Mouse (Mus musculus): Measurements from ENCODE around the gene Chd6. TPM values are rescaled to one million over a fixed set of nuclear protein-coding genes. Genes with fewer than 3 reads are reported as not detected.

Gene Chd6
- polyA plus RNA-seq, 1 experiment from 2014 or later = 32.4 TPM

DNA sequence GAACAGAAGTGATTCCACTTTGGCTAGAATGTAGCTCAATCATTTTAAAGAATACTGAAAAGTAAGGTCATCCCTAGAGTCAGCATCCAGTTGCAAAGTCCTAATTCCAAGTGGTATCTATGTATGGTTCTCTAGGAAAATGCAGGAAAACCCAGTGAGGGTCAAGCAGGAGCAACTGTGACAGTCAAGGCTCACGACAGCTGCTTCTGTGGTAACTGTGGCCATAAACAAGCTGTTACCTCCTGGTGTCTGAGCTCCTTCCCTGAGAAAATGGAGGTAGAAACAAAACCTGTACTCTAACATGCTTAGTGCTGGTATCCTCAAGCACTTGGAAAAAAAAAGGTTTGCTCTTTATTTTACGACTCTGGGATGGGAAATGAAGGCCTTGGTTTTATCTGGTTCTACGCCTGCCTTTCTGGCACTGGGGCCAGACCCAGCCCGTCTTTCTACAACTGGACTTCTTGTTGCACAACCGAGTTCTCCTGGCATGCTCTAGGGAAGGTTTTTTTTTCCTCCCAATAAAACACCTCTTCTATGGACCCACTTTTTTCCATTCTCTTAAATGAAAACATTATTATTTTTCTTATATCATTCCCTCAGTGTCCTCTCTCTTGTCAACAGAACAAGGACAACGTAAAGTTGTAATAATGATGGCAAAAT lies 18.0 kb downstream of the Chd6 start:
- Histone ChIP-seq H3K9ac (ENCODE audit: low read length) (no peak overlapping the region), H3K4me3 (ENCODE audit: low read depth, low read length) (no peak overlapping the region)
- WGBS = 95% methylated on average over 6 of the region's 6 CpGs

DNA sequence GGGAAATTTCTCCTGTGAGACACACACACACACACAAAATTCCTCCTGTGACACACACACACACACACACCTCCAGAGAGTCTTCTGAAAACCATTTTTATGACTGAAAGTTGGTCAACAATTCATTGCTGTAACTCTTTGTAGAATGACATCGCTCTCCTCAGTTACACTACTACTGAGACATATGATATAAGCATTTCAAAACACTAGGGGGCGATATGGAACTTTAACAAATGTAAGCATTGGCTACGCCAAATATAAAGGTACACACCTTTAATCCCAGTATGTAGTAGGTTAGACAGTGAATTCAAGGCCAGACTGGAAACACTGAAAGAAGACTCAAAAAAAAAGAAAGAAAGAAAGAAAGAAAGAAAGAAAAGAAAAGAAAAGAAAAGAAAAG lies 18.7 kb downstream of the Chd6 start:
- no peak overlapping the region for H3K9ac ChIP-seq (ENCODE audit: low read length)
- H3K9me3 ChIP-seq (ENCODE audit: control insufficient read depth, low read length) = no peaks in the 10 kb centered on the region
- ATAC-seq (ENCODE audit: insufficient read depth, low FRiP score, low TSS enrichment) (no peak), DNase-seq (ENCODE audit: low spot score) (no peak)
- no peaks in the 10 kb centered on the region for H3K27me3 ChIP-seq (ENCODE audit: control insufficient read depth, insufficient read depth, low read length)
- H3K4me2 ChIP-seq (ENCODE audit: low read depth) = no peak overlapping the region
- no peaks in the 10 kb centered on the region for H3K36me3 ChIP-seq (ENCODE audit: control insufficient read depth, insufficient read depth, low read length)
- 74% methylated on average over 3 of the region's 3 CpGs for WGBS
- H3K4me3 ChIP-seq (ENCODE audit: low read depth, low read length) = no peak overlapping the region
- H3K27ac ChIP-seq (ENCODE audit: low read depth, low read length) = no peak overlapping the region
- H3K4me1 ChIP-seq (ENCODE audit: control insufficient read depth, insufficient read depth, low read length) = no peaks in the 10 kb centered on the region

More for the DNA sequence above, 18.0 kb downstream of the Chd6 start:
- Histone ChIP-seq H3K27ac (ENCODE audit: low read depth, low read length) (no peak overlapping the region), H3K9me3 (ENCODE audit: control insufficient read depth, low read length) (no peaks in the 10 kb centered on the region), H3K4me1 (ENCODE audit: control insufficient read depth, insufficient read depth, low read length) (no peaks in the 10 kb centered on the region), H3K4me2 (ENCODE audit: low read depth) (no peak overlapping the region), H3K36me3 (ENCODE audit: control insufficient read depth, insufficient read depth, low read length) (no peaks in the 10 kb centered on the region), H3K27me3 (ENCODE audit: control insufficient read depth, insufficient read depth, low read length) (no peaks in the 10 kb centered on the region)
- ATAC-seq (ENCODE audit: insufficient read depth, low FRiP score, low TSS enrichment) = no peak
- no peak for DNase-seq (ENCODE audit: low spot score)

DNA sequence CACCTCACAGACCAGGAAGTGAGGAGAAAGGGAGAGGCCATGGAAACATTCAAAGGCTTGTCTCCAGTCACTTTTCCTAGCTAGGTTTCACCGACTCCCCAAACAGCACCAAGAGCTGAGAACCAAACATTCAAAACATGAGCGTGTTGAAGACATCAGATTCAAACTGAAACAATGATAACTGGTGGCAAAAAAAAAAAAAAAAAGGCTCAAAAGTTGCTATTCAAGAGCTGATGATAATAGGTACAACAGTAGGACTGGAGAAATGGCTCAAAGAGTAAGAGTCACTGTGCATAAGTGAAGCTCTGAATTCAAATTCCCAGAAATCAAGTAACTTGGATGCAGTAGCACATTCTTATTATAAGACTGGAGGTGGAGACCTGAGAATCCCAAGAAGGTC lies 30.3 kb downstream of the Chd6 start:
- no peak for DNase-seq (ENCODE audit: low spot score)
- Histone ChIP-seq H3K4me1 (ENCODE audit: control insufficient read depth, insufficient read depth, low read length) (no peaks in the 10 kb centered on the region), H3K4me2 (ENCODE audit: low read depth) (no peak overlapping the region), H3K9me3 (ENCODE audit: control insufficient read depth, low read length) (no peaks in the 10 kb centered on the region), H3K27ac (ENCODE audit: low read depth, low read length) (no peak overlapping the region), H3K27me3 (ENCODE audit: control insufficient read depth, insufficient read depth, low read length) (no peaks in the 10 kb centered on the region), H3K9ac (ENCODE audit: low read length) (no peak overlapping the region), H3K36me3 (ENCODE audit: control insufficient read depth, insufficient read depth, low read length) (no peaks in the 10 kb centered on the region), H3K4me3 (ENCODE audit: low read depth, low read length) (no peak overlapping the region)
- ATAC-seq (ENCODE audit: insufficient read depth, low FRiP score, low TSS enrichment) = no peak
- 92% methylated on average over 2 of the region's 2 CpGs for WGBS

DNA sequence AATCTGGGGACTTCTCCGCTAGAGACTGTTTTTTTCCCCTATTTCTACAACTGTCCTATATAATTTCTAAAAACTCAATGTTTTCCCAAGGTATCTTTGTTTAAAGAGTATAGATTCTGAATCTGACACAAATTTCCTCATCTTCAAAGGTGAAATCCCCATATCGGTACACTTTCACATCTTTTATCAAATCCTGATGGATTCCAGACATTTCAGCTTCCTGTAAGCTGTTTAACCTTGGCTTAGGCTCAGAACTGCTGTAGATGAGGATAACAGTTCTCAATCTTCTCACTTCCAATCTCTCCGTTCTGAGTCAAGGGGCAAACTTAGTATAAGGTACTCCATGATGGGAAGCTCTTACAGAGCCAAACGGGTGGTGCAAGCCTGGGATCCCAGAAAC lies 32.6 kb downstream of the Chd6 start:
- Histone ChIP-seq H3K9me3 (ENCODE audit: control insufficient read depth, low read length) (no peaks in the 10 kb centered on the region), H3K4me1 (ENCODE audit: control insufficient read depth, insufficient read depth, low read length) (no peaks in the 10 kb centered on the region), H3K9ac (ENCODE audit: low read length) (no peak overlapping the region), H3K4me3 (ENCODE audit: low read depth, low read length) (no peak overlapping the region), H3K27ac (ENCODE audit: low read depth, low read length) (no peak overlapping the region), H3K27me3 (ENCODE audit: control insufficient read depth, insufficient read depth, low read length) (no peaks in the 10 kb centered on the region), H3K4me2 (ENCODE audit: low read depth) (no peak overlapping the region), H3K36me3 (ENCODE audit: control insufficient read depth, insufficient read depth, low read length) (no peaks in the 10 kb centered on the region)
- DNase-seq (ENCODE audit: low spot score) (no peak), ATAC-seq (ENCODE audit: insufficient read depth, low FRiP score, low TSS enrichment) (no peak)
- 90% methylated on average over 4 of the region's 4 CpGs for WGBS

DNA sequence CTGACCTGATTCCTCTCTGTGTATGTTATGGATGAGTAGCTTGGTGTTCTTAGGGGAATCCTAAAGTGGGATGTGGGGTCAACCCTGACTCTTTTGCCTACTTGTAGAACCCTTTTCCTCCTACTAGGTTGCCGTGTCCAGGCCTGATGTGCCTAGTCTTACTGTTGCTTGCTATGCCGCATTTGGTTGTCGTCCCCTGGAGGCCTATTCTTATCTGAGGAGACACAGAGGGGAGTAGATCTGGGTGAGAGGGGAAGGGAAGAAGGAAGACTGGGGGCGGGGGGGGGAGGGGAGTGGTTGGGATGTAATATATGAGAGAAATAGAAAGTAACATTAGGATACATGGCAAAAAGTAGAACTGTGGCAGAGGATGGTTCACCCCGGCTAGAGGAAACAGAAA lies 33.3 kb downstream of the Chd6 start:
- no peaks in the 10 kb centered on the region for H3K27me3 ChIP-seq (ENCODE audit: control insufficient read depth, insufficient read depth, low read length)
- H3K4me1 ChIP-seq (ENCODE audit: control insufficient read depth, insufficient read depth, low read length) = no peaks in the 10 kb centered on the region
- H3K4me2 ChIP-seq (ENCODE audit: low read depth) = no peak overlapping the region
- H3K9me3 ChIP-seq (ENCODE audit: control insufficient read depth, low read length) = no peaks in the 10 kb centered on the region
- no peak overlapping the region for H3K9ac ChIP-seq (ENCODE audit: low read length)
- ATAC-seq (ENCODE audit: insufficient read depth, low FRiP score, low TSS enrichment) = no peak
- WGBS = 93% methylated on average over 5 of the region's 5 CpGs
- DNase-seq (ENCODE audit: low spot score) = no peak
- H3K4me3 ChIP-seq (ENCODE audit: low read depth, low read length) = no peak overlapping the region
- no peaks in the 10 kb centered on the region for H3K36me3 ChIP-seq (ENCODE audit: control insufficient read depth, insufficient read depth, low read length)
- H3K27ac ChIP-seq (ENCODE audit: low read depth, low read length) = no peak overlapping the region

DNA sequence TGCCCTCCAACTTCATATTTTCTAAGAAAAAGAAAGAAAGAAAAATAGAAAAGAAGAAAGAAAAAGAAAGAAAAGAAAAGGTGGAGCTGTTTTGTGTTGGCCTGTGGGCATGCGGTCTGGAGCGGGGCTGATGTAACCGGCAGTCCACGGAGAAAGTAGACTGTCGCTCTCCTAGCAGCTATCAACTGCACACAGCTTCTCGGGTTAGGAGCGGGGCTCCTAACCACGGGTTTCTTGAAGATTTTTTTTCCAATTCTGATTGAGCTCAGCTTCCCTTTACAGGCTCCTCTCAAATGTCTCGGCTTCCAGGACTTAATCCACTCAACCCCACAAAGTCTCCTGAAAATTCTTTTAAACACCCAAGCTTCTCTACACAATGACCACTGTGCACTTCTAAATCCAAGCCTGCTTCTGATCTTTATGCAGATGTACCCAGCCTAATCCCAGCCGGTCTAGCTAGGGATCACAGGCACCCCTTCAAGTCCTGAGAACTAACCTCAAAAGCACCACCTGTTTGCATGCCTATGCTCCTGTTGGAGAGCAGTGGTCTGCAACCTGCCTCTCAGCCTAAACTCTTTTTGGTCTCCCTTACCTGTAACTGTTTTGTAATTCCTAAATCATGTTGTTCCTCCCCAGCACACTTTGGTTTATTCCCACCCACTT lies 42.6 kb downstream of the Chd6 start:
- H3K36me3 ChIP-seq (ENCODE audit: control insufficient read depth, insufficient read depth, low read length) = no peaks in the 10 kb centered on the region
- ATAC-seq (ENCODE audit: insufficient read depth, low FRiP score, low TSS enrichment) (no peak), DNase-seq (ENCODE audit: low spot score) (no peak)
- H3K9me3 ChIP-seq (ENCODE audit: control insufficient read depth, low read length) = no peaks in the 10 kb centered on the region
- no peak overlapping the region for H3K4me2 ChIP-seq (ENCODE audit: low read depth)
- no peaks in the 10 kb centered on the region for H3K27me3 ChIP-seq (ENCODE audit: control insufficient read depth, insufficient read depth, low read length)
- WGBS = 70% methylated on average over 10 of the region's 10 CpGs
- no peak overlapping the region for H3K27ac ChIP-seq (ENCODE audit: low read depth, low read length)
- H3K4me1 ChIP-seq (ENCODE audit: control insufficient read depth, insufficient read depth, low read length) = no peaks in the 10 kb centered on the region
- H3K9ac ChIP-seq (ENCODE audit: low read length) = no peak overlapping the region
- H3K4me3 ChIP-seq (ENCODE audit: low read depth, low read length) = no peak overlapping the region

DNA sequence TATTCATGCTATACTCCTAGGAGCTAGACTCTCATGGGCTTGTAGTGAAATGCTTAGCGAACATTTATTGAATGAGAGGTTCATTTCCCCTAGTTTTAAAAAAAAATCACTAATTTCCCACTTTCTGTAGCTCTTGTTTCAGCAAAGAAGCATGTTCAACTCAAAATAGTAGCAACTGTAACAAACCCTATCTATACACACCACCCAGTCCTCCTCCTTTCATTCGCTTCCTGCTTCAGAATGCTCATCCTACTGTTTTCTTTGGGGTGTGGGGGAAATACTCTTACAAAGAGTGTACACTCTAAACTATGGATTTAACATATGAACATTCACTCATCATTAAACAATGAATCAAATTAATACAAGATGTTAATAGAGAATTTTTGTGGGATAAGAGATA lies 43.3 kb downstream of the Chd6 start:
- WGBS = 94% methylated on average over 2 of the region's 2 CpGs
- no peak overlapping the region for H3K9ac ChIP-seq (ENCODE audit: low read length)
- no peaks in the 10 kb centered on the region for H3K36me3 ChIP-seq (ENCODE audit: control insufficient read depth, insufficient read depth, low read length)
- DNase-seq (ENCODE audit: low spot score) (no peak), ATAC-seq (ENCODE audit: insufficient read depth, low FRiP score, low TSS enrichment) (no peak)
- no peaks in the 10 kb centered on the region for H3K27me3 ChIP-seq (ENCODE audit: control insufficient read depth, insufficient read depth, low read length)
- H3K4me1 ChIP-seq (ENCODE audit: control insufficient read depth, insufficient read depth, low read length) = no peaks in the 10 kb centered on the region
- H3K4me2 ChIP-seq (ENCODE audit: low read depth) = no peak overlapping the region
- H3K27ac ChIP-seq (ENCODE audit: low read depth, low read length) = no peak overlapping the region
- no peak overlapping the region for H3K4me3 ChIP-seq (ENCODE audit: low read depth, low read length)
- no peaks in the 10 kb centered on the region for H3K9me3 ChIP-seq (ENCODE audit: control insufficient read depth, low read length)

DNA sequence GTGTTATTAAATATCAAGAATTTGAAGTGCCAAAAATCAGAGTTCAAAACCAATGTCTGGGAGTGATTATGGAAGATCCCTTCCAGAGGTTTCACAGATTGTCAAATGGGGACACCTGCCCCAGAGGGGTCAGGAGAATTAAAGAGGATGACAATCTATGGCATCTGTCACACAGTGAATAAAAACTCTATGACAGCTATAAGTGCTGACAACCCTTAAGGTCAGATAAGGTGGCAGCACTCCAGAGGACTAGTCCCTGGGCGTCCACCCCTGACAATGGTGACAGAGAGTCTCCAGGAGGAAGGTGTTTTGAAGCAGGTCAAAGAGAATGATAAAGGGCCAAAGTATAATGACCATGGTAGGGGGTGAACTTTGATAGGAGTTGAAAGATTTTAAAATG lies 44.0 kb downstream of the Chd6 start:
- Histone ChIP-seq H3K27me3 (ENCODE audit: control insufficient read depth, insufficient read depth, low read length) (no peaks in the 10 kb centered on the region), H3K4me1 (ENCODE audit: control insufficient read depth, insufficient read depth, low read length) (no peaks in the 10 kb centered on the region), H3K36me3 (ENCODE audit: control insufficient read depth, insufficient read depth, low read length) (no peaks in the 10 kb centered on the region), H3K4me3 (ENCODE audit: low read depth, low read length) (no peak overlapping the region), H3K4me2 (ENCODE audit: low read depth) (no peak overlapping the region), H3K9me3 (ENCODE audit: control insufficient read depth, low read length) (no peaks in the 10 kb centered on the region), H3K27ac (ENCODE audit: low read depth, low read length) (no peak overlapping the region), H3K9ac (ENCODE audit: low read length) (no peak overlapping the region)
- DNase-seq (ENCODE audit: low spot score) (no peak), ATAC-seq (ENCODE audit: insufficient read depth, low FRiP score, low TSS enrichment) (no peak)
- 71% methylated on average over 1 of the region's 1 CpGs for WGBS

DNA sequence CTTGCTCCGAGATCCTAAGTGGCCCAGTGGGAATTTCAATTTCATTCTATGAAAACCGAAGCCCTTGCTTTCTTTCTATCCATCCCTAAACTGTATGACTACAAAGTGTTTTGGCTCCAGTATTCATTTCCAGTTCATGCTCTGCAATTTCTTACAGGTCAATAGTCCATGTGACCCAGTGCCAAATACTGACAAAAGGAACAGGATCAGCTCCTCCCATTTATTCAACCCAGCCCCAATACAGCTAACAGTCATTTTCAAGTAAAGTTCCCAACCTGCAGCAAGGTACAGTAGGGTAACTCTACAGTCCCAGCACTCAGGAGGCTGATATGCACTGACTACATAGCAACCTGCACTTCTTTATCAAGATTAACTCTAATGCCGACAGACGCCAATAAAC lies 50.0 kb downstream of the Chd6 start:
- Histone ChIP-seq H3K4me2 (ENCODE audit: low read depth) (no peak overlapping the region), H3K36me3 (ENCODE audit: control insufficient read depth, insufficient read depth, low read length) (no peaks in the 10 kb centered on the region), H3K9me3 (ENCODE audit: control insufficient read depth, low read length) (no peaks in the 10 kb centered on the region), H3K4me3 (ENCODE audit: low read depth, low read length) (no peak overlapping the region), H3K4me1 (ENCODE audit: control insufficient read depth, insufficient read depth, low read length) (no peaks in the 10 kb centered on the region), H3K27me3 (ENCODE audit: control insufficient read depth, insufficient read depth, low read length) (no peaks in the 10 kb centered on the region), H3K27ac (ENCODE audit: low read depth, low read length) (no peak overlapping the region), H3K9ac (ENCODE audit: low read length) (no peak overlapping the region)
- DNase-seq (ENCODE audit: low spot score) = no peak
- ATAC-seq (ENCODE audit: insufficient read depth, low FRiP score, low TSS enrichment) = no peak
- 85% methylated on average over 4 of the region's 4 CpGs for WGBS

Data from neural tube, embryonic 11.5 days (tissue).